Comparison of ENCODE assay signal across 7 mouse cellular contexts in the genomic region with DNA sequence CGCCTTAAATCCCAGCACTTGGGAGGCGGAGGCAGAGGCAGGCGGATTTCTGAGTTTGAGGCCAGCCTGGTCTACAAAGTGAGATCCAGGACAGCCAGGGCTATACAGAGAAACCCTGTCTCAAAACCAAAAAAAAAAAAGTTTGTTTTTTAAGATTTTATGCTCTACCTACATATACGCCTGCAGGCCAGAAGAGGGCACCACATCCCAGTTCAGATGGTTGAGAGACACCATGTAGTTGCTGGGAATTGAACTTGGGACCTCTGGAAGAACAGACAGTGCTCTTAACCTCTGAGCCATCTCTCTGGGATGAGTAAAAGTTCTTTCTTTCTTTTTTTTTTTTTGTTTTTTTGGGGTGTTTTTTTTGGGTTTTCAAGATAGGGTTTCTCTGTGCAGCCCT. TPM values are rescaled to one million over a fixed set of nuclear protein-coding genes. Genes with fewer than 3 reads are reported as not detected.
DNase-seq lines count a peak whose midpoint lies in the region; ATAC-seq and TF ChIP-seq lines count a peak whose summit lies in the region.
"Not testable (repeated sequence)": the region's sequence is repeated elsewhere in the genome, so short reads cannot be mapped to it uniquely, and the experiment has no call there.

No protein-coding gene starts in this region.

- not testable (repeated sequence) for H3K4me1 ChIP-seq in CH12.LX (ENCODE audit: control insufficient read depth in 1 of 2, insufficient read depth in 2 of 2); cerebellum, adult 2 months (ENCODE audit: control insufficient read depth, insufficient read depth, low read length); midbrain, postnatal 0 days (ENCODE audit: insufficient read depth, low read length)

- H3K27ac ChIP-seq in CH12.LX (ENCODE audit: insufficient read depth, low read depth); cerebellum, adult 2 months (ENCODE audit: insufficient read depth, low read length); midbrain, postnatal 0 days (ENCODE audit: low read depth, low read length): not testable (repeated sequence)

- TF ChIP-seq CTCF in CH12.LX (conservative IDR thresholded peaks at IDR 0.05 in 1 of 2, IDR thresholded peaks at IDR 0.05 in 1 of 2; ENCODE audit: low read depth in 2 of 2, low read length in 2 of 2), result peak in 1 of 2 experiments; percentile 53; a peak in 2 of 4 replicates
- 0 out of 2 replicates have a peak, but pooled peaks have one; percentile 2 for TF ChIP-seq CTCF in cerebellum, adult 2 months (IDR thresholded peaks at IDR 0.05; ENCODE audit: borderline replicate concordance, insufficient read depth, low read depth, low read length)
- peak; percentile 33; the same call in 1 of the 2 replicates for TF ChIP-seq CTCF in midbrain, postnatal 0 days (IDR thresholded peaks at IDR 0.05)

- not testable (repeated sequence) for H3K27me3 ChIP-seq in CH12.LX (replicated peaks); cerebellum, adult 2 months (ENCODE audit: control insufficient read depth, insufficient read depth, low read length); midbrain, postnatal 0 days (ENCODE audit: insufficient read depth, low read length)

- peak; percentile 43 for DNase-seq in CH12.LX (ENCODE audit: extremely low read depth)
- DNase-seq in R1 (ENCODE audit: low read depth, low spot score), result peak; percentile 67
- not testable (repeated sequence) for DNase-seq in cerebellum, adult 2 months; midbrain, postnatal 0 days (ENCODE audit: low spot score)
- DNase-seq in induced T-regulatory cell, adult 2 months (ENCODE audit: low read depth), result peak; percentile 38
- DNase-seq in liver, result peak; percentile 14
- DNase-seq in thymus, postnatal 25 days, result peak; percentile 28

- ATAC-seq in midbrain, postnatal 0 days (ENCODE audit: low FRiP score), result not testable (repeated sequence)

- not testable (repeated sequence) for H3K79me2 ChIP-seq in CH12.LX (replicated peaks; ENCODE audit: control insufficient read depth, extremely low read depth, insufficient read depth, poor library complexity, severe bottlenecking)

- TF ChIP-seq POLR2A in CH12.LX (IDR thresholded peaks at IDR 0.05; ENCODE audit: low read depth, low read length); cerebellum, adult 2 months (IDR thresholded peaks at IDR 0.05; ENCODE audit: borderline replicate concordance, insufficient read depth, low read length): not testable (repeated sequence)

- not testable (repeated sequence) for H3K9me3 ChIP-seq in CH12.LX (replicated peaks; ENCODE audit: low read length); midbrain, postnatal 0 days (ENCODE audit: low read length)

- dilution Hi-C loops in CH12.LX (cut with MboI; ENCODE audit: extremely low pct_ligation_motif_present, extremely low pct_unique_long_range_greater_than_20kb, low sequenced_read_pairs), result not testable (repeated sequence)

- not testable (repeated sequence) for H3K4me2 ChIP-seq in CH12.LX (ENCODE audit: insufficient read depth, low read depth, poor library complexity, severe bottlenecking); midbrain, postnatal 0 days (ENCODE audit: low read depth, low read length, poor library complexity, severe bottlenecking)

- H3K9ac ChIP-seq in CH12.LX (ENCODE audit: insufficient read depth, low read depth); midbrain, postnatal 0 days (replicated peaks; ENCODE audit: low read length, poor library complexity, severe bottlenecking): not testable (repeated sequence)

- not testable (repeated sequence) for H3K4me3 ChIP-seq in CH12.LX (replicated peaks in 1 of 3; ENCODE audit: low read depth in 2 of 3, low read length in 2 of 3, poor library complexity in 1 of 3); cerebellum, adult 2 months (replicated peaks; ENCODE audit: insufficient read depth, low read depth, low read length); midbrain, postnatal 0 days (ENCODE audit: low read depth, low read length)

- TF ChIP-seq RAD21 in CH12.LX (IDR thresholded peaks at IDR 0.05; ENCODE audit: low read depth, low read length), result peak; percentile 15

- WGBS in cerebellum, adult 2 months, result 94% methylated on average over 4 of the region's 4 CpGs
- 91% methylated on average over 4 of the region's 4 CpGs for WGBS in midbrain, postnatal 0 days

- TF ChIP-seq EP300 in CH12.LX (IDR thresholded peaks at IDR 0.05; ENCODE audit: low read length), result not testable (repeated sequence)

- in situ Hi-C loops in CH12.LX (cut with MboI; ENCODE audit: low pct_ligation_motif_present, low pct_unique_long_range_greater_than_20kb, low sequenced_read_pairs), result not testable (repeated sequence)

- peaks cover 88 to 97% of the 10 kb centered on the region in 2 experiments for H3K36me3 ChIP-seq in CH12.LX (replicated peaks in 1 of 2; ENCODE audit: control insufficient read depth in 1 of 2, insufficient read depth in 1 of 2, low read length in 1 of 2)
- H3K36me3 ChIP-seq in midbrain, postnatal 0 days (ENCODE audit: insufficient read depth, low read length), result peaks cover 79% of the 10 kb centered on the region

TF ChIP-seq in CH12.LX, 34 proteins besides CTCF, POLR2A, EP300 and RAD21:
- TF ChIP-seq SMC3 (IDR thresholded peaks at IDR 0.05; ENCODE audit: low read depth, low read length) (peak; percentile 8; the same call in 1 of the 2 replicates), ZNF384 (IDR thresholded peaks at IDR 0.05; ENCODE audit: low read depth, low read length) (peak; percentile 45; the same call in 1 of the 2 replicates)

RNA-seq across cellular contexts. Expression of a gene that starts 14.5 kb away (rescaled TPM):
- total RNA-seq in CH12.LX (2012; rRNA removed), result 1.1 and 1.3 TPM in 2 replicates
- 0.70 and 0.81 TPM in 2 replicates for total RNA-seq in CH12.LX (2014; rRNA removed)
- polyA plus RNA-seq in CH12.LX (2012; ENCODE audit: insufficient read length, low read depth), result 1.3 and 1.4 TPM in 2 replicates
- polyA plus RNA-seq in cerebellum, adult 2 months (2012; rRNA removed), result 2.6 and 2.9 TPM in 2 replicates
- 0.22 and 0.38 TPM in 2 replicates for total RNA-seq in midbrain, postnatal 0 days (2014; rRNA removed)
- polyA plus RNA-seq in midbrain, postnatal 0 days (2015; fragmentation: Nextera tagmentation; extraction: Ambion mirVana), result 0.12 TPM in 1 of 2 replicates, not detected in the other

RNA-seq across cellular contexts. Expression of a gene that starts 14.6 kb away (rescaled TPM):
- total RNA-seq in CH12.LX (2012; rRNA removed) (89.3 and 108 TPM in 2 replicates), CH12.LX (2014; rRNA removed) (55.8 and 58.9 TPM in 2 replicates)
- polyA plus RNA-seq in CH12.LX (2012; ENCODE audit: insufficient read length, low read depth), result 96.9 and 97.9 TPM in 2 replicates
- polyA plus RNA-seq in cerebellum, adult 2 months (2012; rRNA removed), result 112 and 118 TPM in 2 replicates
- total RNA-seq in midbrain, postnatal 0 days (2014; rRNA removed), result 71.1 and 71.4 TPM in 2 replicates
- 40.8 and 49.2 TPM in 2 replicates for polyA plus RNA-seq in midbrain, postnatal 0 days (2015; fragmentation: Nextera tagmentation; extraction: Ambion mirVana)

RNA-seq across cellular contexts. Expression of a gene that starts 25.2 kb away (rescaled TPM):
- total RNA-seq in CH12.LX (2012; rRNA removed), result 57.0 and 57.2 TPM in 2 replicates
- 47.7 and 50.4 TPM in 2 replicates for total RNA-seq in CH12.LX (2014; rRNA removed)
- polyA plus RNA-seq in CH12.LX (2012; ENCODE audit: insufficient read length, low read depth), result 81.8 and 92.3 TPM in 2 replicates
- 17.6 and 19.0 TPM in 2 replicates for polyA plus RNA-seq in cerebellum, adult 2 months (2012; rRNA removed)
- total RNA-seq in midbrain, postnatal 0 days (2014; rRNA removed), result 3.1 and 3.6 TPM in 2 replicates
- 2.2 and 2.4 TPM in 2 replicates for polyA plus RNA-seq in midbrain, postnatal 0 days (2015; fragmentation: Nextera tagmentation; extraction: Ambion mirVana)

RNA-seq across cellular contexts. Expression of a gene that starts 30.4 kb away (rescaled TPM):
- 65.5 and 71.0 TPM in 2 replicates for total RNA-seq in CH12.LX (2012; rRNA removed)
- total RNA-seq in CH12.LX (2014; rRNA removed), result 29.7 and 30.4 TPM in 2 replicates
- polyA plus RNA-seq in CH12.LX (2012; ENCODE audit: insufficient read length, low read depth), result 99.9 and 104 TPM in 2 replicates
- polyA plus RNA-seq in cerebellum, adult 2 months (2012; rRNA removed), result 48.8 and 50.3 TPM in 2 replicates
- total RNA-seq in midbrain, postnatal 0 days (2014; rRNA removed), result 37.4 and 37.6 TPM in 2 replicates
- 19.0 and 19.4 TPM in 2 replicates for polyA plus RNA-seq in midbrain, postnatal 0 days (2015; fragmentation: Nextera tagmentation; extraction: Ambion mirVana)

RNA-seq across cellular contexts. Expression of a gene that starts 30.6 kb away (rescaled TPM):
- total RNA-seq in CH12.LX (2012; rRNA removed) (95.4 and 119 TPM in 2 replicates), CH12.LX (2014; rRNA removed) (89.1 and 93.0 TPM in 2 replicates)
- polyA plus RNA-seq in CH12.LX (2012; ENCODE audit: insufficient read length, low read depth), result 61.4 and 62.8 TPM in 2 replicates
- polyA plus RNA-seq in cerebellum, adult 2 months (2012; rRNA removed), result 121 and 124 TPM in 2 replicates
- 76.3 and 106 TPM in 2 replicates for total RNA-seq in midbrain, postnatal 0 days (2014; rRNA removed)
- 114 and 115 TPM in 2 replicates for polyA plus RNA-seq in midbrain, postnatal 0 days (2015; fragmentation: Nextera tagmentation; extraction: Ambion mirVana)
